Mouse (Mus musculus): ENCODE data around the gene Efemp2.

GRCm38 (mm10) chr19:5444954-5445353 is 28.8 kb upstream of the Efemp2 start:
- TF ChIP-seq CTCF (IDR thresholded peaks at IDR 0.05; ENCODE audit: borderline replicate concordance, insufficient read depth, low read depth, low read length) (no peak), POLR2A (IDR thresholded peaks at IDR 0.05; ENCODE audit: borderline replicate concordance, insufficient read depth, low read length) (no peak)
